Mouse (Mus musculus) urinary bladder, adult 2 months (tissue): ENCODE measurements at regions not wholly inside any gene's neighbourhood (a gene's known extent, or its start where the extent isn't known, plus 50 kb on each side); places are given as distances from the start of the nearest gene placed in this dataset.

ENCODE experiments used
- DNase-seq: peaks from one replicate; pipeline ENCODE4 v3.0.0; 2022; ENCODE audit warnings: low spot score

DNA sequence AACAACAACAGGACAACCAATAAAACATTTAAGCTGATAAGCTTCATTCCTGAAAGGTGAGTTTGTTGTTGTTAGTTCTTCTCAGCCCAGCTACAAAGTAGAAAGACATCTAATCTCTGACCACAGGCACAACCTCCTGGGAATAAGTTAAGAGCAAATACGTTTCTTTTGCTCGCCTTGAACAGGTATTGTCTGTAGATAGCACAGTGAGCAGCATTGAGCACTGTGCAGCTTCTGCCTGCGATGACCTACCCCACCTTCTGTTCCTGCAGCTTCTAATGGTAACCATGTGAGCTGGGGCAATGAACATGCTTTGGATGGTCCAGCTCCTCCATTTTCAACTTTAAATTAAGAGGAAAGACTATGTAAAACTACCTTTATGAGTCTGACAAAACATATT lies 509.8 kb upstream of the Adgrl2 start:
- DNase-seq: no peak

DNA sequence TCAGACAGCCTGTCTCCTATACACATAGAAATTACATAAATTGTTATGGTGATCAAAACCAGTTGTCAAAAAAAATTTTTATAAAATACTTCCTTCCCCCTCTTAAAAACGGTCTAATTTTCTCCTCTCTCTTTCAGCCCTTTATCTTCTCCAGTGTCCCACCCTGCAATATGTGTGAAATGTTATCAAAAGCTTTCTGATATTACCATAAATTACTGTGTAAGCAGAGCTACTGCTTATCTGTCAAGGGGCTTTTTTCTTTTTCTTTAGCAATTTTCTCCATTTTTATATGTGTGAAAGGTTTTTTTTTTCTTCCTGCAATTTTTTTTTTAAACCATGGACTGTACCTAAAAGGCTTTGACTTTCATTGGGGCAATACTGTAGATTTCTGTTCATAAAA lies 508.4 kb upstream of the Adgrl2 start:
- DNase-seq: no peak

DNA sequence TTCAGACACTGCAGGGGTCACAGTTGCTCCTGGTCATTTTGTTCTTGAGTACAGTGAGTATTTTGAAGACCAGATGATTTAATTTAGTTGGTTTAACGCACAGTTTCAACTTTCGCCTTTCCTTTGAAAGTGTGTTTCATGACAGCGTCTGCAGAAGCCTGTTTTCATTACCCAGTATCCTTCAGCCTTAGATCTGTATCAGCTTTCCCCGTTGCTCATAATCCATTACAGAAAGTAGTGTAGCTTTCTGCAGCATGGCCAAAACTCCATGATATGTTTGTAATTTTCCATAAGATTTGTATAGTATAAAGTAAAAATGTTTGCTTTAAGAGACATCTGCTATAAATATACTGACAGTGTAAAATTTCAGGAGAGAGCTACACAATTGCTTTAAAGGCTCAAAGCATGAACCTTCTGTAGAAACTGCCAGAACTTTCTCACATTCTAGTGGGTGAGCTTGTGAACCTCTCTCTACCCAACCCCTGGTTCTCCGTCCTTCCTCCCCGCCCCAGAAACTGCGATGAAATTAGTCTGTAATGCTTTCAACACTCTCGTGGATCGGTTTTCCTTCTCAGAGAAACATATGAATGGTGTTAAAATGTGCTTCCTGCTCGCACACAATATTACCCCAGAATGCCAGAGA lies 506.6 kb upstream of the Adgrl2 start:
- DNase-seq: no peak

DNA sequence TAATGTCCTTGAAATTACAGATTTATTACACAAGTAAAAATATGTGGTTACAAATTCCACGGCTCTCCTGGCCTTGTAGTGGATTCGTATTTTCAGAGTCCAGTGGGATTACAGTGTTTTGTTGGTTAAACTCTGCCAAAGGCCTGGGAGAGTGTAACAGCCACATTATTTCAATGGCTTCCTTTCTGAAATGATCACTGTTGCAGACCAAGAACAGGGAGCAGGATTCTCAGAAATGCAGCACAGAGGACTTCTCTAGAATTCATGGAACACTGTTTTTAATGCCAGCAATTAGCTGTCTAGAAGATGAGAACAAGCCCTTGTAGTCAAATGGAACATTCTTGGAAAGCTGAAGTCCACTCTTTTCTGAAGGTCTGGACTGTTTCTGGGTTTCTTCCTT lies 505.8 kb upstream of the Adgrl2 start:
- DNase-seq: no peak

DNA sequence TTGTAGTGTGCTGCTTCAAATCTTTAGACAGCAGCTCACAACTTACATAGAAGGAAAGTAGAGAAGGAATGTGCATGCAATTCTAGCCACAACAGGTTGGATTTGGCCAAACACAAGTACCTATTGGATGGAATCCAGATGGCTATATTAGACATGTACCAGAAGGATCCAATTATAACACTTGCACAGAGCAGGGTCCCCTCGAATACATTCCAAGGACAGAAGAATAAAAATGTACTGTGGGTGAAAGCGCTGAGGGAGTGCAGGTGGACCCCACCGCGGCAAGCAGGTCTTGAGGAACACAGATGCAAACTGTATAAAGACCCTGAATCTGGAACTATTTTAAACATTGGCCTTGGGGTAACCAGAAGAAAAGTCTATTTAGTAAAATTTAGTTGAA lies 497.8 kb upstream of the Adgrl2 start:
- DNase-seq: no peak

DNA sequence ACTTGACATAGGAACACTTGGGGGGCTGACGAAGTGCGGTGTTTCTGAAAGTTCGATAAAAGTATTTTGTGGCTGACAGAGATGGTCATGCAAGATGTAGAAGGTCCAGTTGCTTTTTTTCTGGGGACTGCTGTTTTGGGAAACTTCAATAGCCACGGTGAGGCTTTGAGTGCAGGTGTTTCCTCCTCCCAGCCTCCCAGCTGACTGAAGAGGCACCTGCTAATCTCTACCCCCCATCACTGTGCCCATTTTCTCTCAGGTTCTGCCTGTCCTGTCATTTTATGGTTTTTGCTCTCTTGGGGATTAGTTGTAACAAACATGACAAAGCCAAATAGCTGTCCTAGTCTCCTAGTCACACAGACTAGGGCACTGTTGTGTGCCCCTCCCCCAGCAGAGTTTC lies 495.1 kb upstream of the Adgrl2 start:
- no peak for DNase-seq

DNA sequence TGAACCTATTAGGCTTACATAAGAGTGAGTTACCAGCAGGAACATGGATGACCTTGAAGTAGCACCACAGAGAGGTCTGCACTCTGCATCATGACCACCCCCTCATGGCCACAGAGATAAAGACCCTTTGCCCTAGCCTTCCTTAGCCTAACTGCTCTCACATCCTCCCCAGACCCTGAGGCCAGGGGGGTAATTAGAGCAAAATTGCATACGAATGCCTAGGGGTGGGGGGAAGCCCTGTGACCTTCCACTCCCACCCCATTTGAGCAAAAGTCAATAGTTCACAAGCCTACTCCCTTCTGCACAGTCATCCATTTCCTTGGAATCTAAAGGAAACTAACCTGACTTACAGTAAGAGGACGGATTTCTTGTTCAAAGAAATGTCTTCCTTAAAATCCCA lies 494.0 kb upstream of the Adgrl2 start:
- DNase-seq: no peak

DNA sequence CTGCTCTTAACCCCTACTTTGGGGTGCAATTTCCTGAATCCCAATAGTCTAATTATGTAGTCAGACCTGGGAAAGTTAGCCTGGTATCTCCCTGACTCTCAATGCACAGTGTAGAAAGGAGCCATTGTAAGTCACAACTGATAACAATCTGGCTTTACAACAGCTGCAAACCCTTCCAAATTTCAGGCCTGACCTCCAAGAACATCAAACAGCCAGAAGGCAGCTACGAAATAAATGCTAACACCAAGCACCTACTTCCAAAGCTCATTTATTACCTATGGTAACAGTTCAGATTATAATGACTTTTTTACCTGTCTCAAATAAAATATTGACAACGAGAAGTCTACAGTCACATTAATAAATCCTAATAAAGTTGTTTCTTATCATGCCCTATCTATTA lies 485.8 kb upstream of the Adgrl2 start:
- no peak for DNase-seq

DNA sequence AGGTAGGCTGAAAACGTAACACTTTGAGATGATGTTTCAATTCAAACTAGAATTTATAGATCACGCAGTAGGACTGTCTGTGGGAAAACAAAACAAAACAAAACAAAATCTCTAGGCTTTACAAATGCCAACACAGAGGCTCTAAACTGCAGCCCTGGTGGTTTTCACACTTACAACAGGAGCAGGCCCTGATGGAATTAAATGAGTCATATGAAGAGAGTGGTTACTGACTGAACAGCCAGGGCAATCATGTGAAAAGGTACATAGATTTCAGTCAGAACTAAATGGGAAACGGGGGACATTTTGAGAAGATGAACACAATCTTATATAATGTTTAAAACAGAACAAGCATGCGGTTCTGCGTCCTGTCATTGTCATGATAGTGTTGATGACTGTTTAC lies 476.6 kb upstream of the Adgrl2 start:
- DNase-seq: no peak

DNA sequence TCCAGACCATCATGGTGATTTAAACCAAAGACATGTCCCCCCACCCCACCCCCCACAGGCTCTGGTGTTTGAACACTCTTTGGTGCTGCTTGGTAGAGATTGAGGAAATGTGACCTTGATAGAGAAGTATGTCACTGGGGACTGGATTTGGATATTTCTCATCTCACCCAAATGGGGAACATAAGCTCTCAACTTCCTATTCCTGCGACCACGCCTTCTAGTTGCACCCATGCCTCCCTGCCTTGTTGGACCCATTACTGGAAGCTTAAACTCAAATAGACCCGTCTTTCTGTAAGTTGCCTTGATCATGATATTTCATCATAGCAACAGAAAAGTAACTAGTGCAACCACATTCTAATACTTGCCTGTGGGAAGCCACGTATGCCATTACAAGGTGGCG lies 474.2 kb upstream of the Adgrl2 start:
- no peak for DNase-seq

DNA sequence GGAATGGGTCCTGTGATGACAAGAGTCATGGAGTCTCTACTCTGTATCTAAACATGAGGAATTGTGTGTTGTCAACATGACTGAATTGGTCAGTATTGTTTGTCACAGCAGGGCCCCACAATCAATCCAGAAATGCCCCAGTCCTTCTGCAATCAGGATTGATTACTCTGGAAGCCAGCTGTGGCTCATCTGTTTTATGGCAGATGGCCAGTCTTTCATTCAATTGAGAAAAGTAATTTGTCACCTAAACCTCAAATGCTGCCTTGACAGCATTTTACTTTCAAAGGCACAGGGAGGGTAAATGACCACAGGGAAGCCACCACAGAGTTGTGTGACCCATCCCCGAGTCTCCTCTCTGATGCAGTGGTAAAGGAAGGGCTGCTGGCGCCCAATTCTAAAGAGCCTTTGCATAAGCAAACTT lies 471.8 kb upstream of the Adgrl2 start:
- DNase-seq: no peak

DNA sequence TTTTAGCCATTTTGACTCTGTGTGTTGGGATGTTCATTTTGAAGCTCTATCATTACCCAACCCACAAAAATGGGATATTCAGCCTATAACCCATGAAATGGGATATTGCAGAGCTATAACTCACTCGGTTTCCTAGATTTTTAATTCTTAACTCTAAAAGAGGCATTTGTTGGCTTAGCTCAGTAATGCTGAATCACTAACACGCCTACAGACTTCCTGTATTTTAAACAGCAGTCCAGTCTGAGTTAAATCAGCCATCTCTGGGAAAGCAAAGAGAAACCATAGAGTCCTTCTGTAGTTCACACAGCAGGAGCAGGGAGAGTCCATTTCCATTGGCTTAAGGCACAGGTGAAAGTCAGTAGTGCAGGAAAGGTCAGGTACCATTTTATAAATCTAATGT lies 471.3 kb upstream of the Adgrl2 start:
- DNase-seq: no peak

DNA sequence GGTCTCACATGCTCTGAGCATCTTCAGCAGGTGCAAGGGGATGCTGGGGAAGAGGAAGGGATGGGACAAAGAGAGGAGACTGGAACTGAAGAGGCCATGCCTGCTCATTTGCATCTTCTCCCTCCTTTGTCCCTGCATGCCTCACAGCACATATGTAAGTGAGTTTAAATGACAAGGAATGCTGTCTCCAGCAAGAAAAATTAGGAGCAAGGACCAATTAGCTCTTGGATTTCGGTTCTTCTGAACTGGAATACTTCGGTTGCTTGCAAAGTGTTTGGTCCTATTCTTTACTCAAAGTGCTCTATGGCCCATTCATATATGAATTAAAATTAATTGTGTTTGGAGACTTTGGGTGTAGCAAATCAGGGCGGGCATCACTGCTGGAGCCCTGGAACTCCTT lies 459.0 kb upstream of the Adgrl2 start:
- DNase-seq: no peak

DNA sequence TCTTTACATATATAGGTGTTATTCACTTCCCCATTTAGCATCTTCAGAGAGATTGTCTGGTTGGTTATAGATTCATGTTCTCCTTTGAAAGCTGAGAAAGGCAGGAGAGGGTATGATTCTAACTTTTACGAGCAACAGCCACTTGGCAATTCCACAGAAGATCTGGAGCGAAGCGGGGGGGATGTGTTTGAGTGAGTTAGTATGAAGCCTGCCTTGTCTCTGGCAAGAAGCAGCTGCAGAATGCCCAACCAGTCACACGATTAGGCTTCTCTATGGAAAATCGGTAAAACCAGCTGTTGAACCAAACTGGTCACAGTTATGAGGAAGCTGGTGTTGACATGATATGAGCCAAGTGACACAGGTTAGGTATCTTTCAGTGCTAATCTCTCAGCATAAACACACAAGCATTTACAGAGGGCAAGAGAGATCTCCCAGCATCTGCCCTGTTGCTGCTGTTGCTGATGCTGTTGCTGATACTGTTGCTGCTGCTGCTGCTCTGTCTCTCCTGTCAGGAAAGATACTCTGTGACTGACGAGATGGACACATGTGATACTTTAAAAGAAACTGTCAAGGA lies 455.7 kb upstream of the Adgrl2 start:
- no peak for DNase-seq

DNA sequence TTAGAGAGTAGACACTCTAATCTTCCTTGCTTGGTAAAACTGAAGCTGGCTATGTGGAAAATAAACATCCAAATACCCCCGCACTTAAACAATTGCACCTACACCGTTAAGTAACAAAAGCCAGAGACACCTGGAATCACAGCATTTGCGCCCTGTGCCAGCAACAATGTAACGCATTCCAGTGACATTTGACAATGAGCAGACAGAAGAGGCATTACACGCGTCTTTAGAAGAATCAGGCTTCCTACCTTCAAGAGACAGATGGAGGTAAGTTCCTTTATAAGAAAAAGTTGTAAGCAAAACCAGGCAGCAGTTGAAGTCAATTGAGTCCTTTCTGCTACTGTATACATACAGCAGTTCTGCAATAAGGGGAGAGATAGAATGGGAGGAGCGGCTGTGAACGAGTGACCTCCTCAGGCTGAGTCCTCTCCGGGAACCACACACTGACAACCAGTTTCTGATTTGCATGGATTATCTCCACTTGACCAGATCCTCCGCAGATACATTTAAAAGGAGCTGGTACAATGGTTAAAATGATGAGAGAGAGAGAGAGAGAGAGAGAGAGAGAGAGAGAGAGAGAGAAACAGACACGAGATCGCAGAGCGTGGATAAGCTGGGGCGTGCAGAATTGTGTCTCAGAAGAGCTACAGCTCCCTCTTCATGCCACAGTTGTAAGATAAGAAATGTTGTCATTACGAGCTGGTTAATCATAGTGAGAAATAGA lies 454.7 kb upstream of the Adgrl2 start:
- no peak for DNase-seq

DNA sequence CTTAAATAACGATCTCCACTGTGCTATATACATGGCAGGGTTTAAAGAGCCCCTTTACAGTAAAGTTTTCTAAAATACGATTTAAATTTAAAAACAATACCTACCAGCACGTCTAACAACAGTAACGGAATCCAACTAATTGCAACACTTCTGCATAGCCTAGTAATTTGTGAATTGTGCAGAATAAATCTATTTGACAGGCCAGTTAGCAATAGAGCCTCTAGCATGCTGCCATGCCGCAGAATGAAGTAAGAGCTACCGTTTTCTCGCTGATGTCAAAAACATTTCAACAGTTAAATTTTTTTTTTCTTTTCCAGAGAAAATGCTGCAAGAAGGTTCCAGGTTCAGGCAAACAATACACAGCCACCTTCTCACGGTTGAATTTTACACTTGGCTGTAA lies 454.0 kb upstream of the Adgrl2 start:
- no peak for DNase-seq

DNA sequence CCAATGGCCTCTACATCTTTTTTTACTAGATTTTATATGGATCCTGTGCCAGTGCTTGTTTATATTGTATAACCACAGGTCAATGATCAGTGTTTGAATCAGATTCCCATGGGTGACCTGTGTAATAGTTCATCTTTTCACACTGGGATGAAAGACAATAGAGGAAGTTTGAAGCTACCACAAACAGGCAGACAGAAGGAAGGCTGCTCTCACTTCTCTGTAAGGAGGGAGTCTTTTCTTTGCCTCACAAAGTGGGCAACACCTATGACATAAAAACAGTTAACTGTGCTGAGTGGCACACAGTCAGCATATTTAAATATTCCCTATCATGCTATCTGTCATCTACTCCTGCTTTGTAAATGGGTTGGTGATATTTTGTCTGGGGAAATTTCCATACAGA lies 450.9 kb upstream of the Adgrl2 start:
- no peak for DNase-seq

DNA sequence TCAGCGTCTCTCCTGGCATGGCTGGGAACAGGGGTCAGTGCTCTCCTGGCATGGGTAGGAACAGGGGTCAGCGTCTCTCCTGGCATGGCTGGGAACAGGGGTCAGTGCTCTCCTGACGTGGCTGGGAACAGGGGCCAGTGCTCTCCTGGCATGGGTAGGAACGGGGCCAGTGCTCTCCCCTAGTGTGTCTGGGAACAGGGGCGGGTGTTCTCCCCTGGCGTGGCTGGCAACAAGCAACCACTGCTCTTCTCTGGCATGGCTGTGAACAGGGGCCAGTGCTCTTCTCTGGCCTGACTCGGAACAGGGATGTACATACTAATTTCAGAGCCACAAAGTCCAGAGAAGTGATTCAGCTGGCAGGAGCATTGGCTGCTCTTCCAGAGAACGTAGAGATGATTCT lies 447.4 kb upstream of the Adgrl2 start:
- DNase-seq: no peak

DNA sequence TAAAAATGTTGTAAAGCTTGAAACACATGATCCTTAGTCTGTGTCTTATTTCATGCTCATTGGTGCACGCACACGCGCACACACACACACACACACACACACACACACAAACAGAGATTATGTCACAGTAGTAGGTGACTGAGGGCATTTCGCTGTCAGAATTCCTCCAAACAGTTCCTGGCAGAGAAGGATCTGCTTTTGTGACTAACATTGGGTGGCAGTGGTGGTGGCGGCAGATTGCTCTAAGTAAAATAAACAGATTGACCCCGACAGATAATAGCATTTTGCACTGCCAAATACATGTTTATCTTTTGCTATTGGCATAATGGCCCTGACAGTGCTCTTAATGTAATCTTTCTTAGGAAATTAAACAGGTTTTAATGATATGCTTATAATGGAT lies 446.6 kb upstream of the Adgrl2 start:
- no peak for DNase-seq

DNA sequence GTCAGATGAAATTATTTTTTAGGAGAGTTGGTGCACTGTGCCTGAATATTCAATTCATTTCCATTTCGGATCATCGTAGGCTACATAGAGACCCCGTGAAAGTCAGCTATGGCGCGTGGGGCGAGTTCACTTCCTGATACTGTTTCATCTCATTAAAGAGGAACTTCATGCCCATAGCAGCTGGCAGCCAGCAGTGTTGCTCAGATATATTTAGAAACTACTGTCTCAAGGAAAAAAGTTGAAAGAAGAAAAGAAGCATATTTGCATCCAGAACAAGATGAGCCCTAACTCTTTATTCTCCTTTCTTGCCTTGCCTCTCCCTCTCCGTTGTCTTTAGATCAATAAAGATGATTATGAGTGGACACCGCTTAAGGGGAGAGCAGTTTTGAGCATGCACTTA lies 446.1 kb upstream of the Adgrl2 start:
- DNase-seq: no peak

DNA sequence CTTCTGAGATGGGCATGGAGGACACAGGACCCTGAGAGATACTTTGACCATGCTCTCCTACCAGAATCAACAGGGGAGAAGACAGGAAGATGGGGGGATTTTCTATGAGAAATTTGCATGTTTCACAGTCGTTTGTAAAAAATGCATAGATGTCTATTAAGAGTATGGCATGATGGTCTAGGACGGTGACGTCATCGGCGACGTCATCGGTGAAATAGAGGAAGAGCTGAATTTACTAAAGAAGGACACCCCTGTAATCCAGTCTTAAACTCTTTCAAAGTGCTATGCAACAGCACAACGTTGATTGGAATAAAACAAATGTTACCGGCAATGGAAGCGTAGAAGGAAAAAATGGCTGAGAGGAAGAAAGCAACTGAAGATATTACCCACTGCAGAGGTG lies 441.4 kb upstream of the Adgrl2 start:
- no peak for DNase-seq

DNA sequence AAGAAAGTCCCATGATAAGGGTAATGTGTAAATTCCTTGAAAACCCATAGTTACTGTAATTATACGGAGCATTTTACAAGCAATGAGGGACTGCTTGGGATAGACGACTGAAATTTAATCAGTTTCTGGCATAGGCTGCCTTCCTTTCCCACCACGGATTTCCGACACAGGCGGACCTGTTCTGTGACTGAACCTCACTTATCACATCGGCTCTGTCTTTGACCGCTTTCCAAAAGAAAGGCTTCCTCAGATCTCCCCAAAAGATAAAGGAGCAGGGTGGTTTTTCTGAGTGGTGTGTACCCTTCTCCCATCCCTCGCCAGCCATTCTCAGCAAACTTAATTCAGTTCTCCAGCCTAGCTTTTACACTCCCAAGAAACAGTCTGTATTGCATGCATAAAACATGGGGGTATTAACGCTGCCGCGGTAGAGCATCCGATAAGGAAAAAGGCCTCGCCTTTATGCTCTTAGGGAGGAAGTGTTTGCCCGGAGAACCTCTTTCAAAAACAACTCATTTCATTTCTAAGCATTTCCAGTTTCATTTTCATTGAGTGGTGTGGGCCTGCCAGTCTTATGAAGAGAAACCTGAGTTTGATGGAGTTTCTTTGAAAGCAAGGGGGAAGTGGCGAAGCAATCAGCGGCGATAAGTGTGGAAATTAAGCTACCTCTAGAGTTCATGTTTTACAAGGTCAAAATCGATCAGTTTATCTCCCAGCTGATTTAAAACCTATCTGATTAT lies 435.8 kb upstream of the Adgrl2 start:
- DNase-seq: no peak

DNA sequence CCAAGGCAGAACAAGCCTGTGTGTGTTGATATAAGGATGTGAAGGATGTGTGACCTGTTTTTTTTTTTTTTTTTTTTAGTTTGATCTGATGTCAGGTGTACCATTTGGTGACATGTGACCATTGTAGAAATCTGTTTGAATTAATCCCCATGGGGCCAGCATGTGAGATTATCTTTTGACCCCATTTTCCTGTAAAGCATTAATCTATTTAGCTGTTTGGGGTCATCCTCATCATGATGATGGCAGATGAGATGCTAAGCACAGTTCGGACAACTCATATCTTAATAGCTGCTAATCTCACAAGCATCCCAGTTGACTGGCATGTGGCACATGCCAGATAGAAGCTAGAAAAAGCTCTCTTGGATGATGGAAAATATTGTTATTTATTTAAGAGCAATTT lies 434.0 kb upstream of the Adgrl2 start:
- DNase-seq: no peak
